Mouse (Mus musculus): ENCODE data around the gene Plxnb2. TPM values are rescaled to one million over a fixed set of nuclear protein-coding genes. Genes with fewer than 3 reads are reported as not detected.

Gene Plxnb2
- total RNA-seq (2021) (10 to 100 TPM; 75.7 to 93.5 TPM), polyA plus RNA-seq (2012; rRNA removed) (92.3 and 121 TPM in 2 replicates)
- long read RNA-seq, full-length matches to known transcripts, result 6 of 36 reads
- long read RNA-seq, partial matches to known transcripts, result 21 of 36 reads
- long read RNA-seq, other reads (novel, unspliced or antisense), result 9 of 36 reads

- Histone ChIP-seq H3K79me2 (replicated peaks; ENCODE audit: control insufficient read depth, insufficient read depth, low read length) (no peaks in the 10 kb centered on the region), H3K36me3 (ENCODE audit: control insufficient read depth, insufficient read depth, low read length) (no peaks in the 10 kb centered on the region), H3K27ac (peak within 1 kb of the TSS; percentile 85), H3K4me3 (peak within 1 kb of the TSS; percentile 79), H3K27me3 (ENCODE audit: control insufficient read depth, insufficient read depth, low read length) (no peaks in the 10 kb centered on the region), H3K4me1 (ENCODE audit: control insufficient read depth, insufficient read depth, low read length) (peaks cover 25% of the 10 kb centered on the region), H3K9ac (ENCODE audit: low read depth, low read length) (peak within 1 kb of the TSS; percentile 85)
- intact Hi-C loops (cut with DNase I), result loop anchor here (1.0 kb wide), 1 partner anchor 16 kb away; the partner anchor contains the start of gene Dennd6b
- TF ChIP-seq EP300 (IDR thresholded peaks at IDR 0.05; ENCODE audit: insufficient read depth, low read depth, low read length) (0 out of 2 replicates have a peak, but pooled peaks have one; percentile 48), POLR2A (IDR thresholded peaks at IDR 0.05; ENCODE audit: insufficient read depth, low read depth, low read length) (peak; percentile 77), CTCF (IDR thresholded peaks at IDR 0.05) (no peak)
- peak; percentile 89 to 91 for DNase-seq
- WGBS, result 1% methylated on average over 68 of the region's 72 CpGs
Observed at GRCm38 (mm10) chr15:89180571-89181229, at the start of gene Plxnb2. Gene Plxnb2 (minus strand): TSS chr15:89180788.

- peaks cover 5% of the 10 kb centered on the region for H3K79me2 ChIP-seq (replicated peaks; ENCODE audit: control insufficient read depth, insufficient read depth, low read length)
- peaks cover 6% of the 10 kb centered on the region for H3K36me3 ChIP-seq (ENCODE audit: control insufficient read depth, insufficient read depth, low read length)
- peak; percentile 46 to 71 for DNase-seq
- H3K27me3 ChIP-seq (ENCODE audit: control insufficient read depth, insufficient read depth, low read length), result no peaks in the 10 kb centered on the region
- H3K4me1 ChIP-seq (ENCODE audit: control insufficient read depth, insufficient read depth, low read length), result peaks cover 5% of the 10 kb centered on the region
- no peak overlapping the region for H3K4me3 ChIP-seq
- TF ChIP-seq POLR2A (IDR thresholded peaks at IDR 0.05; ENCODE audit: insufficient read depth, low read depth, low read length) (no peak), EP300 (IDR thresholded peaks at IDR 0.05; ENCODE audit: insufficient read depth, low read depth, low read length) (0 out of 2 replicates have a peak, but pooled peaks have one; percentile 50)
- 43% methylated on average over 2 of the region's 2 CpGs for WGBS
- H3K27ac ChIP-seq, result peak overlapping the region; percentile 74
- H3K9ac ChIP-seq (ENCODE audit: low read depth, low read length), result no peak overlapping the region; the same call in 1 of the 2 replicates
- intact Hi-C loops (cut with DNase I), result no loop called here
Observed at GRCm38 (mm10) chr15:89215611-89216233, 35.1 kb upstream of the Plxnb2 start.

DNA sequence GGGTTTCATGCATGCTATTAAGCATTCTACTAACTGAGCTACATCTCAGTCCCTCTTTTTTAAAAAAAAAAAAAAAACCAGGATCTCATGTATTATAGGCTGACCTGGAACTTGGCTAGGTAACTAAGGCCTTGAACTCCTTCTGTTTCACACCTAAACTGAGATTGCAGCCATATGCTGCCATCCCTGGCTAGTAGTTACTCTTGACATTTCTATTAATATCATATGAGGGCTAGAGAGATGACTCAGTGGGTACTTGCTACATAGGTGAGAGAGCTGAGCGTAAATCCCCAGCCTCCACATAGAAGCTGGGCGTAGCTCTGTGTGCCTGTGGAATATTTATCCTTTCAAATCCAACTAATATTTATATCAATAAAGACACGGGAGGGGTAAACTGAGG lies 34.4 kb upstream of the Plxnb2 start:
- 89% methylated on average over 3 of the region's 3 CpGs for WGBS
- Histone ChIP-seq H3K4me1 (ENCODE audit: control insufficient read depth, insufficient read depth, low read length) (peaks cover 7% of the 10 kb centered on the region), H3K79me2 (replicated peaks; ENCODE audit: control insufficient read depth, insufficient read depth, low read length) (peaks cover 5% of the 10 kb centered on the region), H3K27ac (peak overlapping the region; percentile 74), H3K9ac (ENCODE audit: low read depth, low read length) (no peak overlapping the region), H3K36me3 (ENCODE audit: control insufficient read depth, insufficient read depth, low read length) (peaks cover 6% of the 10 kb centered on the region), H3K4me3 (no peak overlapping the region), H3K27me3 (ENCODE audit: control insufficient read depth, insufficient read depth, low read length) (no peaks in the 10 kb centered on the region)
- DNase-seq, result no peak
- intact Hi-C loops (cut with DNase I), result loop anchor here (5.0 kb wide), 1 partner anchor 102 kb away; the partner anchor contains the start of gene Sbf1
- TF ChIP-seq CTCF (IDR thresholded peaks at IDR 0.05) (no peak), POLR2A (IDR thresholded peaks at IDR 0.05; ENCODE audit: insufficient read depth, low read depth, low read length) (no peak)

DNA sequence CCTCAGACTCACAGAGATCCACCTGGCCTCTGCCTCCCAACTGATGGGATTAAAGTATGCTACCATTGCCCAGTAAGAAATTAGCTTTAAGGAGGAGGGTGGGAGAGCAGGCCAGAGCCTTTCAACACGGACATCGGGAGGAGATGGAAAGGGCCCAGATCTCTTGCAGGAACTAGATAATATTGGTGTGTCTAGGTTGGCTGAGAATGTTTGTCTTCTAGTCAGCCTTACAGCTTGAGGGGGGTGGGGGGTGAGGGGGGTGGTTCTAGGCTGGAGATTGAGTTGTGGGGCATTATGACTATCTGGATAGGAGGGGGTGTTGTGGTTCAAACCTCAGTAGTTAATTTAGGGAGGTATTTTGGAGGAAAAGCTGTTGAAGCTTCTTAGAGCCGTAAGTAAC lies 32.9 kb upstream of the Plxnb2 start:
- peaks cover 6% of the 10 kb centered on the region for H3K36me3 ChIP-seq (ENCODE audit: control insufficient read depth, insufficient read depth, low read length)
- no peaks in the 10 kb centered on the region for H3K27me3 ChIP-seq (ENCODE audit: control insufficient read depth, insufficient read depth, low read length)
- H3K4me1 ChIP-seq (ENCODE audit: control insufficient read depth, insufficient read depth, low read length), result peaks cover 7% of the 10 kb centered on the region
- H3K9ac ChIP-seq (ENCODE audit: low read depth, low read length), result no peak overlapping the region
- H3K79me2 ChIP-seq (replicated peaks; ENCODE audit: control insufficient read depth, insufficient read depth, low read length), result 0 out of 2 replicates have a peak, but pooled peaks cover 2% of the 10 kb centered on the region
- no peak overlapping the region; the same call in 1 of the 2 replicates for H3K27ac ChIP-seq
- intact Hi-C loops (cut with DNase I), result loop anchor here (5.0 kb wide), 1 partner anchor 104 kb away; the partner anchor contains the start of gene Sbf1
- DNase-seq, result no peak
- WGBS, result 47% methylated on average over 3 of the region's 3 CpGs
- no peak for TF ChIP-seq POLR2A (IDR thresholded peaks at IDR 0.05; ENCODE audit: insufficient read depth, low read depth, low read length)
- no peak for TF ChIP-seq CTCF (IDR thresholded peaks at IDR 0.05)
- TF ChIP-seq EP300 (IDR thresholded peaks at IDR 0.05; ENCODE audit: insufficient read depth, low read depth, low read length), result no peak
- H3K4me3 ChIP-seq, result no peak overlapping the region

DNA sequence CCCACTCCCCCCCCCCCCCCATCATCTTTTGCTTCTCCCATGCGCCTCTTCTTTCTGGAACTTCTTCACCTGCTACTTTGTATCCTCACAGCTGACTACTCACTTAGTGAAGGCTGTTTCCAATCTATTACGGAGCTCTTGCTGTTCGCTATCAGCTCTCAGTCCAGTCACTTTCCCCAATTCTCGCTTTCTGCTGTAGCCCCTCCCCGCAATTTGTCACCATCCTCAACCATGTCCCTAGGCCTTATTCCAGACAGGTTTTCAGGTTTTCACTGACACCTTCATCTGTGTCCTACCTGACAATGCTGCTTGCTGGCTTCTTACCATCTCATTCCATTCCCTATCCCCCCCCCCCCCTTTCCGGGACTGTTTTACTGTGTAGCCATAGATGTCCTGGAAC lies 31.9 kb upstream of the Plxnb2 start:
- TF ChIP-seq EP300 (IDR thresholded peaks at IDR 0.05; ENCODE audit: insufficient read depth, low read depth, low read length) (no peak), CTCF (IDR thresholded peaks at IDR 0.05) (no peak), POLR2A (IDR thresholded peaks at IDR 0.05; ENCODE audit: insufficient read depth, low read depth, low read length) (no peak)
- Histone ChIP-seq H3K4me3 (peak overlapping the region; percentile 100), H3K9ac (ENCODE audit: low read depth, low read length) (peak overlapping the region; percentile 97; the same call in 1 of the 2 replicates), H3K36me3 (ENCODE audit: control insufficient read depth, insufficient read depth, low read length) (peaks cover 6% of the 10 kb centered on the region), H3K79me2 (replicated peaks; ENCODE audit: control insufficient read depth, insufficient read depth, low read length) (0 out of 2 replicates have a peak, but pooled peaks cover 2% of the 10 kb centered on the region), H3K27ac (no peak overlapping the region; the same call in 1 of the 2 replicates), H3K27me3 (ENCODE audit: control insufficient read depth, insufficient read depth, low read length) (no peaks in the 10 kb centered on the region), H3K4me1 (ENCODE audit: control insufficient read depth, insufficient read depth, low read length) (peaks cover 7% of the 10 kb centered on the region)
- DNase-seq, result no peak
- 69% methylated on average over 6 of the region's 6 CpGs for WGBS
- intact Hi-C loops (cut with DNase I), result loop anchor here (5.0 kb wide), 1 partner anchor 105 kb away; the partner anchor contains the start of gene Sbf1

Measured in heart, adult 2 months (tissue).